Mouse (Mus musculus): ENCODE data around the gene Cmip.

DNA sequence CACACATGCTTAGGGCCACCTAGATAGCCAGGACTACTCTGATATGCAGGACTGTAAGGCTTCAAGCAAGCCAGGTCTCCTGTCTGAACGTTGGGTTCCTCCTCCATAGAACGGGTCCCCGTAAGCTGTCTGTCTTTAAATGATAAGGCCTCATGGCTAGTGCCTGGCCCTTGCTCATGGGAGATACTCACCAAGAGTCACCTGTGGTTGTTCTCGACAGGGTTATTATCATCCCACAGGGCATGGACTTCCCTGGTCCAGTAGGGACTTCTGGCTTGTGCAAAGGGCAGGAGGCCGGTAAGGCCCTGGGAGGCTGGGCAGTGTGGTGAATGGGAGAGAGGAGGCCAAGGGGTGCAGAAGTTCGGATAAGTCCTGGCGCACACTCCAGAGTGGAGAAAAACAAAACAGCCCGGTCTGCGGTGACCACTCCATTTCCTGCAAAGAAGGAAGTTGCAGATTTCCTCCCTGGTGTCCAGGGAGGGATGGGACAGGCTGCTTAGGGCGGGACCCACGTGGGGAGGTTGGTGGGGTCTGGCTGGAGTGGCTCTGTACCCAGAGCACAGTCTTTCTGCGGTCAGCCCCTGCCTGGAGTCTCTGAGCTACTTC is 41.2 kb downstream of the Cmip start:
- TF ChIP-seq CEBPB (IDR thresholded peaks at IDR 0.05; ENCODE audit: insufficient read depth, poor library complexity, severe bottlenecking) (no peak), POLR2A (IDR thresholded peaks at IDR 0.05; ENCODE audit: insufficient read length, low read depth) (no peak), POLR2AphosphoS2 (IDR thresholded peaks at IDR 0.05; ENCODE audit: insufficient read length, low read depth) (no peak), MYOD1 (IDR thresholded peaks at IDR 0.05; ENCODE audit: control insufficient read depth in 1 of 3, insufficient read length in 2 of 3, low read depth in 2 of 3) (no peak), SRF (IDR thresholded peaks at IDR 0.05; ENCODE audit: control insufficient read depth, insufficient read length, low read depth) (no peak), MYOG (IDR thresholded peaks at IDR 0.05; ENCODE audit: control insufficient read depth in 1 of 3, insufficient read depth in 1 of 3, insufficient read length in 2 of 3, low read depth in 2 of 3) (no peak), USF1 (IDR thresholded peaks at IDR 0.05; ENCODE audit: low read depth) (no peak), MAX (IDR thresholded peaks at IDR 0.05; ENCODE audit: low read depth) (no peak), REST (IDR thresholded peaks at IDR 0.05; ENCODE audit: insufficient read depth, insufficient read length) (no peak), TCF12 (IDR thresholded peaks at IDR 0.05; ENCODE audit: insufficient read depth, poor library complexity, severe bottlenecking) (no peak), E2F4 (IDR thresholded peaks at IDR 0.05; ENCODE audit: insufficient read depth) (no peak)
